Mouse (Mus musculus) kidney, embryonic 14.5 days (tissue): ENCODE measurements around the gene Rnf113a2. TPM values are rescaled to one million over a fixed set of nuclear protein-coding genes. Genes with fewer than 3 reads are reported as not detected.

Source experiments
- ATAC-seq: fragments of 200-750 bp; cut with Nextera tagmentation; 2 replicates; pipeline ENCODE4 v1.8.0; 2017; ENCODE audit warnings: moderate number of reproducible peaks, mild to moderate bottlenecking, moderate TSS enrichment, moderate library complexity; ENCODE audit not compliant: low FRiP score, low TSS enrichment
- H3K27ac ChIP-seq: fragments of 300-500 bp; sonication (generic); 2 replicates; pipeline ENCODE4 v1.5.1; 2014; ENCODE audit warnings: low read depth, mild to moderate bottlenecking, low read length, moderate library complexity, mixed read lengths
- H3K27me3 ChIP-seq: fragments of 300-500 bp; sonication (generic); 2 replicates; pipeline ENCODE4 v1.6.1; 2014; ENCODE audit warnings: mild to moderate bottlenecking, low read length; ENCODE audit not compliant: control insufficient read depth, insufficient read depth
- H3K36me3 ChIP-seq: fragments of 300-500 bp; sonication (generic); 2 replicates; pipeline ENCODE4 v1.6.1; 2014; ENCODE audit warnings: low read length, mixed read lengths; ENCODE audit not compliant: control insufficient read depth, insufficient read depth
- H3K4me1 ChIP-seq: fragments of 300-500 bp; sonication (generic); 2 replicates; pipeline ENCODE4 v1.6.1; 2014; ENCODE audit warnings: low read length, mixed read lengths; ENCODE audit not compliant: control insufficient read depth, insufficient read depth
- H3K4me2 ChIP-seq: fragments of 300-500 bp; sonication (generic); replicated peaks from 2 replicates; pipeline ENCODE4 v1.6.1; 2014; ENCODE audit warnings: low read depth, mild to moderate bottlenecking, low read length
- H3K4me3 ChIP-seq: fragments of 300-500 bp; sonication (generic); 2 replicates; pipeline ENCODE4 v1.5.1; 2014; ENCODE audit warnings: mild to moderate bottlenecking, low read length
- H3K9ac ChIP-seq: fragments of 300-500 bp; sonication (generic); 2 replicates; pipeline ENCODE4 v1.6.1; 2014; ENCODE audit warnings: low read depth, mild to moderate bottlenecking, low read length, moderate library complexity
- H3K9me3 ChIP-seq: fragments of 300-500 bp; sonication (generic); 2 replicates; pipeline ENCODE4 v1.6.1; 2016; ENCODE audit warnings: low read length; ENCODE audit not compliant: control insufficient read depth
- WGBS: fragments of 180-500 bp; shearing (Covaris S2); extraction: QIAGEN DNeasy Blood & Tissue Kit; methylation state at CpG from one replicate; pipeline ENCODE4 v1.1.7; 2014; 5-methylcytosine and 5-hydroxymethylcytosine counted together
- polyA plus RNA-seq: library from polyadenylated mRNA; unstranded; fragments of >200 nt; fragmentation: Nextera tagmentation; extraction: Ambion mirVana; gene quantifications from 2 replicates; pipeline ENCODE4 v1.2.1, GENCODE M21; 2014

Gene Rnf113a2
- polyA plus RNA-seq, 1 experiment from 2014 or later, result 22.1 TPM

- peaks cover 32% of the 10 kb centered on the region for H3K36me3 ChIP-seq
- no peak overlapping the region for H3K4me2 ChIP-seq
- no peak overlapping the region for H3K9ac ChIP-seq
- 0 out of 2 replicates have a peak, but pooled peaks cover 3% of the 10 kb centered on the region for H3K4me1 ChIP-seq
- H3K27ac ChIP-seq, result no peak overlapping the region
- no peaks in the 10 kb centered on the region for H3K9me3 ChIP-seq
- H3K27me3 ChIP-seq, result no peaks in the 10 kb centered on the region
- ATAC-seq, result no peak
- 91% methylated on average over 3 of the region's 3 CpGs for WGBS
- H3K4me3 ChIP-seq, result no peak overlapping the region
Observed at GRCm38 (mm10) chr12:84456911-84457310, 39.9 kb downstream of the Rnf113a2 start.

GRCm38 (mm10) chr12:84459845-84460244 is 42.8 kb downstream of the Rnf113a2 start:
- Histone ChIP-seq H3K4me3 (no peak overlapping the region), H3K27ac (no peak overlapping the region), H3K4me2 (no peak overlapping the region), H3K27me3 (no peaks in the 10 kb centered on the region), H3K9me3 (no peaks in the 10 kb centered on the region), H3K4me1 (no peaks in the 10 kb centered on the region), H3K36me3 (peaks cover 59% of the 10 kb centered on the region), H3K9ac (no peak overlapping the region)
- WGBS, result 66% methylated on average over 1 of the region's 1 CpGs
- no peak for ATAC-seq

GRCm38 (mm10) chr12:84461416-84461815 is 44.4 kb downstream of the Rnf113a2 start:
- Histone ChIP-seq H3K4me1 (no peaks in the 10 kb centered on the region), H3K4me2 (no peak overlapping the region), H3K4me3 (no peak overlapping the region), H3K9ac (no peak overlapping the region), H3K36me3 (peaks cover 60% of the 10 kb centered on the region), H3K27ac (no peak overlapping the region), H3K9me3 (no peaks in the 10 kb centered on the region), H3K27me3 (no peaks in the 10 kb centered on the region)
- no peak for ATAC-seq
- WGBS, result 88% methylated on average over 5 of the region's 5 CpGs

- H3K4me2 ChIP-seq, result no peak overlapping the region
- H3K36me3 ChIP-seq, result peaks cover 54% of the 10 kb centered on the region
- H3K27me3 ChIP-seq, result no peaks in the 10 kb centered on the region
- H3K4me3 ChIP-seq, result no peak overlapping the region
- no peaks in the 10 kb centered on the region for H3K4me1 ChIP-seq
- WGBS, result 96% methylated on average over 3 of the region's 3 CpGs
- H3K9ac ChIP-seq, result no peak overlapping the region
- no peak for ATAC-seq
- H3K9me3 ChIP-seq, result no peaks in the 10 kb centered on the region
- no peak overlapping the region for H3K27ac ChIP-seq
Observed at GRCm38 (mm10) chr12:84462856-84463255, 45.9 kb downstream of the Rnf113a2 start.

Other genes starting within 250 kb of the Rnf113a2 start
- 5.8 and 9.3 TPM in 2 replicates for gene Elmsan1, start 198.3 kb upstream of the Rnf113a2 start, polyA plus RNA-seq
- 12.8 and 21.1 TPM in 2 replicates for gene Ptgr2, start 132.0 kb upstream of the Rnf113a2 start, polyA plus RNA-seq
- gene Zfp410, start 100.3 kb upstream of the Rnf113a2 start, polyA plus RNA-seq, result 65.6 and 88.7 TPM in 2 replicates
- gene Coq6, start 55.5 kb upstream of the Rnf113a2 start, polyA plus RNA-seq, result 51.4 and 54.7 TPM in 2 replicates
- gene Fam161b, start 55.4 kb upstream of the Rnf113a2 start, polyA plus RNA-seq, result 2.9 and 3.7 TPM in 2 replicates
- gene Entpd5, start 8.2 kb upstream of the Rnf113a2 start, polyA plus RNA-seq, result 8.3 and 19.6 TPM in 2 replicates
- 1.1 and 1.9 TPM in 2 replicates for gene Bbof1, start 8.1 kb upstream of the Rnf113a2 start, polyA plus RNA-seq
- gene Aldh6a1, start 33.8 kb downstream of the Rnf113a2 start, polyA plus RNA-seq, result 25.0 and 50.2 TPM in 2 replicates
- 21.0 and 23.2 TPM in 2 replicates for gene Lin52, start 34.2 kb downstream of the Rnf113a2 start, polyA plus RNA-seq
- gene Vsx2, start 152.6 kb downstream of the Rnf113a2 start, polyA plus RNA-seq, result 0.06 TPM in 1 of 2 replicates, not detected in the other
- 10.0 and 14.8 TPM in 2 replicates for gene Abcd4, start 200.2 kb downstream of the Rnf113a2 start, polyA plus RNA-seq
- gene Vrtn, start 223.8 kb downstream of the Rnf113a2 start, polyA plus RNA-seq, result not detected in 2 replicates